ENCODE assay signal across 13 mouse cellular contexts in the genomic region with DNA sequence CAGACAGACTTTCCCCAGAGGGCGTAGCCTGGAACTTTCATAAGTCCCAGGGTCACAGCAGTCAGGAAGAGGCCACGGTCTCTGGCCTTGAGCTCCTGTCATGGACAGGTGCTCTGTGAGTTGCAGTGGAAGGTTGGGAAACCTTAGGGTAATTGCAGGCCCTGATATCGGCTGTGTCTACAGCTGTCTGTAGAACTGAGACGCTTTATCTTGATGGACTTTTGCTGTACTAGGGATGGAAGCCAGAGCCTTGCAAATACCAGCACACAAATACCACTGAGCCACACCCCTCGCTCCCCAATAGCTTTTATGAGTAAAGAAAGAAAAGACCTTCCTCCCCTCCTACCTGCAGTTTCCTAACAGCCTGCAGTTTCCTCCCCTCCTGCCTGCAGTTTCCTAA. TPM values are rescaled to one million over a fixed set of nuclear protein-coding genes. Genes with fewer than 3 reads are reported as not detected.
DNase-seq lines count a peak whose midpoint lies in the region; ATAC-seq and TF ChIP-seq lines count a peak whose summit lies in the region.
"Had no signal": no experiment of that assay in that cellular context is flagged by ENCODE, and none has a peak within 500 bp of the region (broad histone marks: within the 10 kb centered on the region; RNA-seq: fewer than 3 reads in every experiment).

No protein-coding gene starts in this region.

- H3K9ac ChIP-seq in limb, embryonic 12.5 days (replicated peaks): no peak overlapping the region
- H3K9ac ChIP-seq in forebrain, postnatal 0 days: no peak overlapping the region
- H3K9ac ChIP-seq: forebrain, embryonic 13.5 days; hindbrain, embryonic 12.5 days had no signal

- ATAC-seq in limb, embryonic 12.5 days (ENCODE audit: insufficient number of reproducible peaks, insufficient read depth, low FRiP score, low TSS enrichment, low read depth): no peak
- ATAC-seq in megakaryocyte progenitor cell, adult 5-6 weeks (replicated peaks; ENCODE audit: poor library complexity): peak; percentile 23
- no peak for ATAC-seq in forebrain, postnatal 0 days
- ATAC-seq: forebrain, embryonic 13.5 days; Patski had no signal

- no peaks in the 10 kb centered on the region for H3K27me3 ChIP-seq in limb, embryonic 12.5 days
- H3K27me3 ChIP-seq in forebrain, postnatal 0 days (ENCODE audit: insufficient read depth, low read length): no peaks in the 10 kb centered on the region
- H3K27me3 ChIP-seq: forebrain, embryonic 13.5 days; hindbrain, embryonic 12.5 days; Patski had no signal

- H3K4me3 ChIP-seq in gastrocnemius, adult 2 months: no peak overlapping the region
- H3K4me3 ChIP-seq in limb, embryonic 12.5 days (replicated peaks): no peak overlapping the region
- no peak overlapping the region for H3K4me3 ChIP-seq in layer of hippocampus, adult 2 months
- no peak overlapping the region for H3K4me3 ChIP-seq in forebrain, postnatal 0 days (ENCODE audit: low read depth, low read length)
- H3K4me3 ChIP-seq: forebrain, embryonic 13.5 days; hindbrain, embryonic 12.5 days had no signal

- 49% methylated on average over 5 of the region's 5 CpGs for WGBS in limb, embryonic 12.5 days
- WGBS in forebrain, postnatal 0 days: 82% methylated on average over 5 of the region's 5 CpGs

- no peak overlapping the region for H3K4me2 ChIP-seq in limb, embryonic 12.5 days
- H3K4me2 ChIP-seq in forebrain, postnatal 0 days (ENCODE audit: low read depth): no peak overlapping the region
- H3K4me2 ChIP-seq: forebrain, embryonic 13.5 days; hindbrain, embryonic 12.5 days had no signal

- intact Hi-C loops in gastrocnemius, adult 2 months (cut with DNase I): no loop called here

- peaks cover 64% of the 10 kb centered on the region for H3K4me1 ChIP-seq in limb, embryonic 12.5 days (replicated peaks)
- peaks cover 10% of the 10 kb centered on the region; the same call in 1 of the 2 replicates for H3K4me1 ChIP-seq in forebrain, postnatal 0 days (ENCODE audit: insufficient read depth)

- H3K27ac ChIP-seq in gastrocnemius, adult 2 months: peak overlapping the region; percentile 39; the same call in 1 of the 2 replicates
- peak overlapping the region; percentile 97 for H3K27ac ChIP-seq in limb, embryonic 12.5 days
- H3K27ac ChIP-seq in layer of hippocampus, adult 2 months: no peak overlapping the region
- no peak overlapping the region for H3K27ac ChIP-seq in forebrain, postnatal 0 days (ENCODE audit: low read depth, low read length)
- H3K27ac ChIP-seq: forebrain, embryonic 13.5 days; hindbrain, embryonic 12.5 days had no signal

- H3K36me3 ChIP-seq in limb, embryonic 12.5 days: no peaks in the 10 kb centered on the region
- H3K36me3 ChIP-seq in forebrain, postnatal 0 days (ENCODE audit: insufficient read depth): no peaks in the 10 kb centered on the region
- H3K36me3 ChIP-seq: hindbrain, embryonic 12.5 days had no signal

- DNase-seq in gastrocnemius, adult 2 months: no peak
- DNase-seq in gastrocnemius, postnatal 10 days: no peak
- peak; percentile 37 for DNase-seq in ZHBTc4 (ENCODE audit: low read depth, low spot score)
- no peak for DNase-seq in layer of hippocampus, adult 2 months (ENCODE audit: low spot score in 2 of 2)
- DNase-seq in forebrain, postnatal 0 days: no peak
- DNase-seq in heart, postnatal 4 days: no peak
- DNase-seq: cerebellum, postnatal 36 days; right cerebral cortex, postnatal 4 days had no signal

- H3K9me3 ChIP-seq in limb, embryonic 12.5 days: peaks cover 5% of the 10 kb centered on the region
- no peaks in the 10 kb centered on the region for H3K9me3 ChIP-seq in forebrain, postnatal 0 days (ENCODE audit: low read length)
- H3K9me3 ChIP-seq: forebrain, embryonic 13.5 days; hindbrain, embryonic 12.5 days had no signal

- no peak for TF ChIP-seq CTCF in gastrocnemius, adult 2 months (IDR thresholded peaks at IDR 0.05)
- TF ChIP-seq CTCF in layer of hippocampus, adult 2 months (conservative IDR thresholded peaks at IDR 0.05): no peak
- TF ChIP-seq CTCF in forebrain, postnatal 0 days (IDR thresholded peaks at IDR 0.05; ENCODE audit: low read depth): no peak

RNA-seq across cellular contexts. Expression of a gene that starts 34.2 kb away (rescaled TPM):
- total RNA-seq in gastrocnemius, adult 2 months (2021): 1 to 10 TPM; 1.3 TPM
- 1 to 10 TPM; 2.6 to 4.3 TPM for total RNA-seq in gastrocnemius, postnatal 10 days (2021)
- polyA plus RNA-seq in limb, embryonic 12.5 days (2016; fragmentation: Nextera tagmentation; extraction: Ambion mirVana): 5.2 and 6.9 TPM in 2 replicates
- total RNA-seq in megakaryocyte progenitor cell, adult 5-6 weeks (2015): 0.47 and 0.81 TPM in 2 replicates
- total RNA-seq in megakaryocyte progenitor cell, adult 5-6 weeks (2017): 1.7 and 3.6 TPM in 2 replicates
- 10 to 100 TPM; 11.8 to 14.0 TPM for total RNA-seq in layer of hippocampus, adult 2 months (2021)
- total RNA-seq in forebrain, postnatal 0 days (2014; rRNA removed): 6.0 and 7.4 TPM in 2 replicates
- 8.2 and 9.7 TPM in 2 replicates for polyA plus RNA-seq in forebrain, postnatal 0 days (2015; fragmentation: Nextera tagmentation; extraction: Ambion mirVana)
- total RNA-seq in heart, postnatal 4 days (2021): 1 to 10 TPM; 2.8 to 3.0 TPM

RNA-seq across cellular contexts. Expression of a gene that starts 34.4 kb away (rescaled TPM):
- total RNA-seq in gastrocnemius, adult 2 months (2021): 10 to 100 TPM; 54.8 to 59.3 TPM
- total RNA-seq in gastrocnemius, postnatal 10 days (2021): 10 to 100 TPM; 49.0 to 58.1 TPM
- polyA plus RNA-seq in limb, embryonic 12.5 days (2016; fragmentation: Nextera tagmentation; extraction: Ambion mirVana): 136 and 141 TPM in 2 replicates
- 123 and 145 TPM in 2 replicates for total RNA-seq in megakaryocyte progenitor cell, adult 5-6 weeks (2015)
- total RNA-seq in megakaryocyte progenitor cell, adult 5-6 weeks (2017): 118 and 126 TPM in 2 replicates
- total RNA-seq in layer of hippocampus, adult 2 months (2021): 10 to 100 TPM; 60.6 to 63.0 TPM
- total RNA-seq in forebrain, postnatal 0 days (2014; rRNA removed): 92.4 and 116 TPM in 2 replicates
- polyA plus RNA-seq in forebrain, postnatal 0 days (2015; fragmentation: Nextera tagmentation; extraction: Ambion mirVana): 136 and 140 TPM in 2 replicates
- total RNA-seq in heart, postnatal 4 days (2021): 10 to 100 TPM; 76.1 to 78.4 TPM

RNA-seq across cellular contexts. Expression of a gene that starts 53.8 kb away (rescaled TPM):
- total RNA-seq in gastrocnemius, adult 2 months (2021): 10 to 100 TPM; 12.9 to 17.9 TPM
- total RNA-seq in gastrocnemius, postnatal 10 days (2021): 10 to 100 TPM; 10.5 to 13.6 TPM
- polyA plus RNA-seq in limb, embryonic 12.5 days (2016; fragmentation: Nextera tagmentation; extraction: Ambion mirVana): 20.8 and 21.9 TPM in 2 replicates
- 5.5 and 6.0 TPM in 2 replicates for total RNA-seq in megakaryocyte progenitor cell, adult 5-6 weeks (2015)
- 13.8 and 18.8 TPM in 2 replicates for total RNA-seq in megakaryocyte progenitor cell, adult 5-6 weeks (2017)
- 10 to 100 TPM; 23.1 to 24.2 TPM for total RNA-seq in layer of hippocampus, adult 2 months (2021)
- total RNA-seq in forebrain, postnatal 0 days (2014; rRNA removed): 16.9 and 18.5 TPM in 2 replicates
- polyA plus RNA-seq in forebrain, postnatal 0 days (2015; fragmentation: Nextera tagmentation; extraction: Ambion mirVana): 14.0 and 14.1 TPM in 2 replicates
- total RNA-seq in heart, postnatal 4 days (2021): 10 to 100 TPM; 16.6 to 17.1 TPM

Comparison
In these comparisons a context has a peak if more than half of its experiments do, and no peak if none do; other contexts are left out.
1. H3K27ac ChIP-seq: peak in gastrocnemius, adult 2 months (single experiment) and limb, embryonic 12.5 days (single experiment); none in layer of hippocampus, adult 2 months (single experiment) and forebrain, postnatal 0 days (single experiment).